Mouse (Mus musculus): Measurements from ENCODE around the gene Rbms2.
"Not testable (repeated sequence)": the region's sequence is repeated elsewhere in the genome, so short reads cannot be mapped to it uniquely, and the experiment has no call there.

Rbms2 gene

DNA sequence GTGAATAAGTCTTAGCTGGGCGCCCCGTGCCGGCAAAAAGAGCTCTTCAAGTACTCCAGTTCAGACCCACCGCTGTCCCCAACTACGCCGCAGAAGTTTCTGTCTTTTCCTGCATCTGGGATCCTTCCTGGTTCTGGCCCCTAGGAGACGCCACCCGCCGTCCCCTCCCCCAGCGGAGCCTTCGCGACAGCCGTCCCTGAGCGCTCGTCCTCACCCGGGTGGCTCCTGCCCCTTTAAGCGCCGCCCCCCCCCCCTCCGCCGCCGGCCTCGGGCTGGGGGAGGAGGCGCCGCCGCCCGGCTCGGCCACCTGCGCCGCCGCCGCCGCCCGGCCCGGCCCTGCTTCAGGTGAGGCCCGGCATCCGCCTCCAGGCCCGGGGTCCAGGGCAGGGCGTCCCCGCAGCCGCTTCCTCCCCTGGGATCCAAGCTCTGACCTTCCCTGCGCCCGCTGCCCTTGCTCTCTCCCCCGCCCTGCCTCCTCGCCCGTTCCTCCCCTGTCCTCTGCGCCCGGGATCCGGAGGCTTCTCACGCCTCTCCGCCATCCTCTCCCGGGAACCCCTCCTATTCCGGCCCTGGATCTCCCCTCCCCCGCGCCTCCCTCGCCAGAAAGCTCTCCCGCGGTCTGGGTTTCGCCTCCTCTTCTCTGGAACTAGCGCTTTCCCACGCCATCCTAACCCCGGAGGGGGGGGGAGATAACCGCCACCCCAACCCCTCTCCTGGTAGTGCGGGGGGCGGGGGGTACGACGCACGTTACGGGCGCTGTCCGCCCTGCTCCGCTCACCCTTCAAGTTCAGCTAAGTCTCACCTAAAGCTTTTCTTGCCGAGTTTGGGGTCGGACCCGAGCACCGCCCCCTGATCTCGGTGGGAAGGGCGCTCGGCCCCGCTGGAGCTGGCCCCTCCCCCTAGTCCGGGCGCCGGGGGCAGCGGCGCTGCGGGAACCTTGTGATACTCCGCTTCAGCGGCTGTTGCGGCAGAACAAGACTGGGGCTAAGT, 87.3 kb downstream of the Rbms2 start:
- in situ Hi-C loops (cut with MboI, MseI) = loop anchor here in 1 of 2 experiments (5.0 kb wide), 1 partner anchor 94 kb away; no protein-coding TSS in a partner anchor

DNA sequence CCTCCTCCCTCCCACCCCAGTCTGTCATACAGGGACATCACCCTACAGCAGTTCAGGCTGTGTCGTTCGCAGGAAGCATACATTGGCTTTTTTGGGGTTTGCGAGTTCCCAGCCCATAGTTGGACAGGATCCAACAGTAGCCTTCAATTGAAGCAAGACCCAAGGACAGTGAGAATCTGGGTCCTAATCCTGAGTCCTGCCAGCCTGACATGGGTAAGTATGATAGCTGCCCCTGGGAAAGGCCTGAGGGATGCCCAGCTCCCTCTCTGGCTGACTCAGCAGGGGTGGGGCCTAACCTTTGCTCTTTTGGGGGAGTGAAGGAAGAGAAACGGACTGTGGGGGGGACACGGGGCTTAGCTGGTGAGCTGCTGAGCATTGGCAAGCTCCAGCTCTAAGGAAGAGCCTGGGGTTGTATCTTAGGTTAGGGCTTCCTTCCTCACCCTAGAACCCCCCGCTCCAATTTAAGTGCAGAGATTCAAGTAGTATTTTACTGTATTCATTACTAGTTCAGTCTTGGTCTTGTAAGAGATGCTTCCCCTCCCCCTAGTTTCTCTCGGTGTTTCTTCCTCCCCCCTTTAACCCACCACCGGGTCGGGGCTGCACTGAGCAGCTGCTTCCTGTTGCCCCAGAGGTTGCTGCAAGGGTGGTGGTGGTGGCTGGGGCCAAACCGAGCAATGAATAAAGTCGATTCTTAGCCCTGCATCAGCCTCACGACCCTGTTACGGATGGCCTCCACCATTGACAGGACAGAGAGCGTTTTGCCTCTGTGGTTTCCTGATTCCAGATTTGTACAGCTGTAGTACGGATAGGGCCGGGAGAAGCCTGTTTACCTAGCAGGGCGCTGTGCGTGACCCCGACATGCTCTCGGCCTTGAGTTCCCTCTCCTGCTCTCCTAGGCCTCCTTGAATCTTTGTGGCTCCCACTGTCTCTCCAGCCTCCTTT, 88.3 kb downstream of the Rbms2 start, which contains the start of gene Baz2a:
Gene Baz2a, plus strand, starts transcription at position 14 of the 942 bp plus-strand sequence.
- in situ Hi-C loops (cut with MboI, MseI) = loop anchor here in 1 of 2 experiments (5.0 kb wide), 1 partner anchor 95 kb away; no protein-coding TSS in a partner anchor

DNA sequence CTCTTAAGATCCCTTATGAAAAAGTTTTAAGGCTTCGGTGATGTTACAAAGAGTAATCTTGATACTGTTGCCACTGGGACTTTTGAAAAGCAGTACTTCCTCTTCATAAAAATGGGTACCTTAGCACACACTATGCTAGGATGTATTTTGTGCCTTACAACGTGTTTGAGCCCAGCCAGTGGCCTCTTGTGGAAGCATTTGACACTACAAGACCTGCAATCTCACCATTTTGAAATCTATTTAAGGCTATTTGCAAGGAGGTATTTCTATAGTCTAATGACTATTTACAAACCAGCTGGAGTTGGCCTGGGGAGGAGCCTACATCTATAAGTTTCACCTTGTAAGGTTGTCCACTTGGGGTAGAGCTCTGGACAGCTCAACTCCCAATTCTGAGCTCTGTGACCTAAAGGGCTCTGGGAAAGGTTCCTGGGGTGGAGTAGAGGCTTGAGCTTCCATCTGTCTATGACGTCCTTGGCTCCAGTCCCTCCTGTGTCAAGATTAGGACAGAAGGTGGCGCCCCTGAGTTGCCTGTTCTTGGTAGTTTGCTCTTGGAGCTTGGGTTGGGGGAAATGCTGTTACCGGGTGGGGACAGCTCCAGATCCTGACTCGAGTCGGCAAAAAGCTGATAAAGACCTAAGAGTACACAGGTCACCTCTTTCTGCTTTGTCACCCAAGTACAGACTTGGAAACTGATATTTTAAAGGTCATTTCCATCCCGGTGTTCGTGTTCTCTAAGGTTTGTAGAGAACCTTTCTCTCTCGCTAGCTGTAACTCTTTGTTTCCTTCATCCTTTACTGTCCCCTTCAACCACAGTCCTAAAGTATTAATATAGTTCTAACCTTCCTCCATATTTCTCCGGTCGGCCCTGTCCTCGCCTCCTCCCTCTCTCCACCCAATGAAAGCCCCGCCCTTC, 89.2 kb downstream of the Rbms2 start:
- in situ Hi-C loops (cut with MboI, MseI) = loop anchor here in 1 of 2 experiments (5.0 kb wide), 1 partner anchor 96 kb away; no protein-coding TSS in a partner anchor

DNA sequence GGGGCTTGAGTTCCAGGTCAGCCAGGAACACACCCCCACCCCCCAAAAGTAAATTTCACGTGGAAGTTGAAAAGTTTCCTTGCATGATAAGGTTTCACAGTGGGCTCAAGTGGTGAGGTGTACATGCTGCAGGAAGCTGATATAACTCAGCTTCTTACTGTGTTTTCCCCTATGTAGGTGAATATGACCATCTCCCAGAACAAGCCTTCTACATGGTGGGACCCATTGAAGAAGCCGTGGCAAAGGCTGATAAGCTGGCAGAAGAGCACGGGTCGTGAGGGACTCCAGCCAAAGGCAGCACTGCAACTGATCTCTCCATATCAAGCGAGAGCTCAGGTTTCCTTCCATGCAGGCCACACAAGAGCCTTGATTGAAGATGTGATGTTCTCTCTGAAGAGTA, 90.3 kb downstream of the Rbms2 start:
- in situ Hi-C loops (cut with MboI, MseI) = loop anchor here in 1 of 2 experiments (5.0 kb wide), 1 partner anchor 97 kb away; no protein-coding TSS in a partner anchor

DNA sequence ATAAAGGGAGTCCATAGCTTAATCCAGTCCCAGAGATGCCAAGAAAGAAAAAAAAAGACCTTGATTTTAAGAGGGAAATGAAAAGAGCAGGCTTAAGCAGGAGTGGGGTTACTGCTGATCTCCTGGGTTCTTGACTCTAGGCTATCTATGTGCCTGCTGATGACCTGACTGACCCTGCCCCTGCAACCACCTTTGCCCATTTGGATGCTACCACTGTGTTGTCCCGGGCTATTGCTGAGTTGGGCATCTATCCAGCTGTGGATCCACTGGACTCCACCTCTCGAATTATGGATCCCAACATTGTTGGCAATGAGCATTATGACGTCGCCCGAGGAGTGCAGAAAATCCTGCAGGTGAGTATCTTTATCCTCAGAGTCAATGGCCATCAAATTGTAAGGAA, 91.9 kb downstream of the Rbms2 start:
- in situ Hi-C loops (cut with MboI, MseI) = no loop called here

DNA sequence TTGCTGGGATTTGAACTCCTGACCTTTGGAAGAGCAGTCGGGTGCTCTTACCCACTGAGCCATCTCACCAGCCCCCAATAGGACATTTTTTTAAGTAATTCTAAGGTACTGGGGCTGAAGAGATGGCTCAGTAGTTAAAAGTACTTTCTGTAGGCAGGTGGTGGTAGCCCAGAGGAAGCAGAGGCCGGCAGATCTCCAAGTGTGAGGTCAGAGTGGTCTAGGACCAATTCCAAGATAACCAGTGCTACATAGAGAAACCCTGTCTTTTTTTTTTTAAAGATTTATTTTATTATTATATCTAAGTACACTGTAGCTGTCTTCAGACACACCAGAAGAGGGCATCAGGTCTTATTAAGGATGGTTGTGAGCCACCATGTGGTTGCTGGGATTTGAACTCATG, 92.9 kb downstream of the Rbms2 start:
- in situ Hi-C loops (cut with MboI, MseI) = not testable (repeated sequence)

DNA sequence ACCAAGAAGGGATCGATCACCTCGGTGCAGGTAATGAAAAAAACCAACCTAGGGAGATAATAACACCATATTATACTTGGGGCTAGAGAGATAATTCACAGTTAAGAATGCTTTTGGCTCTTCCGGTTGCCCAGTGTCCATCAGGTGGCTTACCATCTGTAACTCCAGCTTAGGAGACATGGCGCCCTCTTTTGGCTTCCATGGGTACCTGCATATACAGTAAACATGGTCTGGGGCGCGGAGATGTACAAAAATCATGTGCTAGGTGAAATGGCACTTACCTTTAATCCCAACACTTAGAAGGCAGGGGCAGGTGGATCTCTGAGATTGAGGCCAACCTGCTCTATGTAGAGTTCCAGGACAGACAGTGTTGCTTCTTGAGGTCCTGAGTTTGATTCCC, 93.7 kb downstream of the Rbms2 start:
- in situ Hi-C loops (cut with MboI, MseI) = no loop called here

DNA sequence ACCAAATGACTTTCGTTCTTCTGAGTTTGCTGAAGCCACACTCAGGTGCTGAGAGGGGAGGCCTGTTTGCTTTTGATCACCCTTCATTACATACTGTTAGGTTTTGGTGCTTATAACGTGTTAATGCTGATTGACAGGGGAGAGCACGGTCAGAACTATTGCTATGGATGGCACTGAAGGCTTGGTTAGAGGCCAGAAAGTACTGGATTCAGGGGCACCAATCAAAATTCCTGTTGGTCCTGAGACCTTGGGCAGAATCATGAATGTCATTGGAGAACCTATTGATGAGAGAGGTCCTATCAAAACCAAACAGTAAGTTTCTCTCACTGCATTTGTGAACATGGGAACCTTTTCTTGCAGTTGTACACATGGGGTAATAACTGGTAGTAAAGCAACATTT, 95.9 kb downstream of the Rbms2 start:
- in situ Hi-C loops (cut with MboI, MseI) = no loop called here

DNA sequence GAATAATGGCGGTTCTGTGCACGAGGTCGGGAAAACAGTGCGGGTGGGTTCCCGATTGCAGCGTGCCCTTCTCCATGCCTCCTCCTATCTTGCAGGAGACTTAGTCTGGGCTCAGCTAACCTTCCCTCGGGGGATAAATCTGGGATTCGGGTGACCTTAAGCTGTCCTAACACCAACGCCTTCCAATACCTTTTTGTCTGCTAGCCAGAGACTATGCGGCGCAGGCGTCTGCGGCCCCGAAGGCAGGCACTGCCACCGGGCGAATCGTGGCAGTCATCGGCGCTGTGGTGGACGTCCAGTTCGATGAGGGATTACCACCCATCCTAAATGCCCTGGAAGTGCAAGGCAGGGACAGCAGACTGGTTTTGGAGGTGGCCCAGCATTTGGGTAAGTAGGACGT, 96.4 kb downstream of the Rbms2 start:
- in situ Hi-C loops (cut with MboI, MseI) = no loop called here

DNA sequence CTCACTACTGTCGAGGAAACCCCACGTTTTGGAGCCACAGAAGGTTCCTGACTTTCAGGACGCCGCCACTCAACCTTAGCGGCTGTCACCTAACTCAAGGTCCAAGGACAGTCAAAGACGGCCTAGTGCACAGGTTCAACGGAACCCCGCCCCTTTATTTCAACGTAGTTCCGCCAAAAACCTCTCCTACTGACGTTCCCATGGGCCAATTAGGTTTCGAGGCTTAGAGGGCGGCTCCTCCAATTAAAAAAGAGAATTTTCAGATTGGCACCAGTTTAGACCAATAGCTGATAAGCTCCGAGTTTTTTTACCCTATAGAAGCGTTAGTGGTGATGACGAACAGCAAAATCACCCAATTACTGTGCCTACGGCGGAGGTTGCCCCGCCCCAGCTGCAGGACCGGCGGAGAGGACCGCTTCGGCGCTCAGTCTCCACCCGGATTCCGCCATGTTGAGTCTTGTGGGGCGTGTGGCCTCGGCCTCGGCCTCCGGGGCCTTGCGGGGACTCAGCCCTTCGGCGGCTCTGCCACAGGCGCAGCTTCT, 97.1 kb downstream of the Rbms2 start, which contains the start of gene Atp5b:
Gene Atp5b, plus strand, starts transcription at position 394 of the 542 bp plus-strand sequence.
- in situ Hi-C loops (cut with MboI, MseI) = no loop called here

DNA sequence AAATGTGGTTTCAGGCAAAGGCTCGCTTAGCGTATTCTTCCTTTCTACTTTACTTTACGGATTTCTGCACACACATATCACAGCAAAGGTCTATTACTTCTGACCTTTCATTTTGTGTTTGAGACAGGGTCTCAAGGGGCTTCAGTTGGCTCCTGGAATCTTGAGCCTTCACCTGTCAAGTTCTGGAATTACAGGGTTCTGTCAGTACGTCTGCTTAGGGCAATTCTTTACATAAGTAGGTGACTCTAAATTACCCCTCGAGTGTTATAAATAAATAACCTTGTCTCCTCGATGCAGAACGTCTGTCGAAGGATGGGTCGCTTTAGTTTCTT, 97.7 kb downstream of the Rbms2 start:
- in situ Hi-C loops (cut with MboI, MseI) = no loop called here

DNA sequence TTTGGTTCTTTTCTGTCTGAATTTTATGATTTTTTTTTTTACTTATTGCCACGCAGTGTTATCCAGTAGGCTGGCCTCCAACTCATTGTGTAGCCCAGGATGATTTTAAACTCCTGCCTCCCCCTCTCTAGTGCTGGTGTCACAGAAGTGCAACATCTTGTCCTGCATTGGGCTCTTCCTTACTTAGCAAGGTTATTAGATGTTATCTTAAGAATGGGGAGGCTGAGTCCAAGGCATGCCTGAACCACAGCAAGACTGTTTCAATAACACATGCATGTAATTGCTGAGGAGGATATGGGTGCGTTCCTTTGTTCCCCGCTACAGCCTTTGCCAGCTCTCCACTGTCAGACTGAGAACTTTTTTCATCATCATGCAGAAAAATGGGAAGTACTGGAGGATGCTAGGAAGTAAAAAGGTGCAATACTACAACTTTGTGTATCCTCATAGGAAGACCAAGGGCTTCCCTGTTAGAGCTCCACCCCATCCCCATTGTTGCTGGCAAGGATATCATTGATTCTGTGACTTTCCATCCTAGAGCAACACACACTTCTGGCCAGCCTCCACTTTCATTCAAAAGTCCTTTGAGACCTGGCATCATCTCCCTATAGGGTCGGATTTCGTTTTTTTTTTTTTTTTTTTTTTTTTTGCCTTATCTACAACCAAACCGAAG, 98.2 kb downstream of the Rbms2 start:
- in situ Hi-C loops (cut with MboI, MseI) = no loop called here

Data from T-helper 17 cell (primary cell).